Mouse (Mus musculus): Measurements from ENCODE around the gene 4930505A04Rik.

The 4930505A04Rik gene

GRCm38 (mm10) chr11:30433256-30433950, 38.2 kb downstream of the 4930505A04Rik start:
- no peak for DNase-seq (ENCODE audit: low read depth, low spot score)
- no peaks in the 10 kb centered on the region for H3K27me3 ChIP-seq (ENCODE audit: control insufficient read depth, insufficient read depth, low read length, poor library complexity, severe bottlenecking)
- no peaks in the 10 kb centered on the region for H3K36me3 ChIP-seq (ENCODE audit: control insufficient read depth, insufficient read depth, low read length, poor library complexity, severe bottlenecking)

- Histone ChIP-seq H3K36me3 (ENCODE audit: control insufficient read depth, insufficient read depth, low read length, poor library complexity, severe bottlenecking) (no peaks in the 10 kb centered on the region), H3K27me3 (ENCODE audit: control insufficient read depth, insufficient read depth, low read length, poor library complexity, severe bottlenecking) (no peaks in the 10 kb centered on the region)
- no peak for DNase-seq (ENCODE audit: low read depth, low spot score)
These were observed 66.0 kb downstream of the 4930505A04Rik start for GRCm38 (mm10) chr11:30405581-30405980.

- H3K27me3 ChIP-seq (ENCODE audit: control insufficient read depth, insufficient read depth, low read length, poor library complexity, severe bottlenecking): no peaks in the 10 kb centered on the region
- DNase-seq (ENCODE audit: low read depth, low spot score): no peak
- H3K36me3 ChIP-seq (ENCODE audit: control insufficient read depth, insufficient read depth, low read length, poor library complexity, severe bottlenecking): no peaks in the 10 kb centered on the region
These were observed 66.9 kb downstream of the 4930505A04Rik start for GRCm38 (mm10) chr11:30404619-30405200.

GRCm38 (mm10) chr11:30394351-30394750, 77.3 kb downstream of the 4930505A04Rik start:
- no peak for DNase-seq (ENCODE audit: low read depth, low spot score)
- Histone ChIP-seq H3K27me3 (ENCODE audit: control insufficient read depth, insufficient read depth, low read length, poor library complexity, severe bottlenecking) (no peaks in the 10 kb centered on the region), H3K36me3 (ENCODE audit: control insufficient read depth, insufficient read depth, low read length, poor library complexity, severe bottlenecking) (no peaks in the 10 kb centered on the region)

- DNase-seq (ENCODE audit: low read depth, low spot score): no peak
- Histone ChIP-seq H3K27me3 (ENCODE audit: control insufficient read depth, insufficient read depth, low read length, poor library complexity, severe bottlenecking) (no peaks in the 10 kb centered on the region), H3K36me3 (ENCODE audit: control insufficient read depth, insufficient read depth, low read length, poor library complexity, severe bottlenecking) (no peaks in the 10 kb centered on the region)
These were observed 88.6 kb downstream of the 4930505A04Rik start for GRCm38 (mm10) chr11:30383076-30383475.

Data from splenic B cell, adult 2 months (primary cell).